Mouse (Mus musculus): ENCODE results near the gene Chd4. TPM values are rescaled to one million over a fixed set of nuclear protein-coding genes. Genes with fewer than 3 reads are reported as not detected.

Gene Chd4
- polyA plus RNA-seq, 1 experiment from 2014 or later = 92.4 TPM

DNA sequence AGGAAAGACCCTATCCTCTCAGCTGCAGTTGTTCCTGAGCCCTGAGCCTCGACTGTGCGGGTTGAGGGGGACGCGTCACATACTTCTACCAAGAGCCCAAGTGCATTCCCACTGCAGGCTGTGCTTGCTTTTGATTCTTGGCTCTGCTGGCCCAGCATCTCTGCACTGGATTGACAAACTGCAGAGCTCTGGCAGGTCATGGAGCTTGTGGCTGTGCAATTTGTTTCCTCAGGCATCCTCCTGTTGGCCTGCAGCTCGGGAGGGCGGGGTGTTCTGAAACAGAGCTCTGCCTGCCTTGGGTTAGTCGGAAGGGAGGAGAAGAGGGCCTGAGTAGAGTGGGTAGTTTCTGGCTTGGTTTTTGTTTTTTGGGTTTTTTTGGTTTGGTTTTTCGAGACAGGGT lies 46.7 kb downstream of the Chd4 start:
- Histone ChIP-seq H3K4me1 (ENCODE audit: insufficient read depth) (0 out of 2 replicates have a peak, but pooled peaks cover 10% of the 10 kb centered on the region), H3K36me3 (ENCODE audit: insufficient read depth) (peaks cover 70% of the 10 kb centered on the region), H3K4me2 (no peak overlapping the region), H3K9me3 (ENCODE audit: low read depth, low read length) (no peaks in the 10 kb centered on the region), H3K27me3 (ENCODE audit: insufficient read depth, low read length) (no peaks in the 10 kb centered on the region), H3K9ac (no peak overlapping the region), H3K4me3 (ENCODE audit: low read depth, low read length) (no peak overlapping the region), H3K27ac (ENCODE audit: low read depth) (no peak overlapping the region)
- DNase-seq (no peak), ATAC-seq (ENCODE audit: insufficient read depth) (no peak)
- 85% methylated on average over 8 of the region's 8 CpGs for WGBS
- TF ChIP-seq CTCF (IDR thresholded peaks at IDR 0.05; ENCODE audit: low read depth) = no peak

DNA sequence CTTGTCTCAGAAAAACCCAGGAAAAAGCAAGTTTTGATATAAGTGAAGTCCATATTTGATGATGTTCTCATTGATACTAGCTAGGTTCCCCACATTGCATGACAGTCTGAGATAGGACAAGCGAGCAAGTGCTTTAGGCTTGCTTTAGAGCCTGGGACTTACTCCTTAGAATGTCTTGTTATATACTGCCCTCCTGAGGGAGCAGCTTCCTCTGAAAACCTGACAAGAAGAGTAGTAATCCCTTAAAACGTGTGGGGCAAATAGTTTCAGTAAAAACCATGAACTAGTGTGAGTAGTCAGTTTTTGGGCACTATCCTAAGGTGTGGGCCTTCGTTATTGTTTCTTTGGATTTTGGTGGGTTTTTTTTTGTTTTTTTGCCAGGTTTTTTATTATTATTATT lies 47.3 kb downstream of the Chd4 start:
- H3K4me1 ChIP-seq (ENCODE audit: insufficient read depth) = 0 out of 2 replicates have a peak, but pooled peaks cover 10% of the 10 kb centered on the region
- TF ChIP-seq CTCF (IDR thresholded peaks at IDR 0.05; ENCODE audit: low read depth) = no peak
- no peak overlapping the region for H3K27ac ChIP-seq (ENCODE audit: low read depth)
- no peaks in the 10 kb centered on the region for H3K27me3 ChIP-seq (ENCODE audit: insufficient read depth, low read length)
- H3K4me3 ChIP-seq (ENCODE audit: low read depth, low read length) = no peak overlapping the region
- 71% methylated on average over 3 of the region's 3 CpGs for WGBS
- no peak overlapping the region for H3K9ac ChIP-seq
- no peak overlapping the region for H3K4me2 ChIP-seq
- DNase-seq (no peak), ATAC-seq (ENCODE audit: insufficient read depth) (no peak)
- no peaks in the 10 kb centered on the region for H3K9me3 ChIP-seq (ENCODE audit: low read depth, low read length)
- peaks cover 64% of the 10 kb centered on the region for H3K36me3 ChIP-seq (ENCODE audit: insufficient read depth)

DNA sequence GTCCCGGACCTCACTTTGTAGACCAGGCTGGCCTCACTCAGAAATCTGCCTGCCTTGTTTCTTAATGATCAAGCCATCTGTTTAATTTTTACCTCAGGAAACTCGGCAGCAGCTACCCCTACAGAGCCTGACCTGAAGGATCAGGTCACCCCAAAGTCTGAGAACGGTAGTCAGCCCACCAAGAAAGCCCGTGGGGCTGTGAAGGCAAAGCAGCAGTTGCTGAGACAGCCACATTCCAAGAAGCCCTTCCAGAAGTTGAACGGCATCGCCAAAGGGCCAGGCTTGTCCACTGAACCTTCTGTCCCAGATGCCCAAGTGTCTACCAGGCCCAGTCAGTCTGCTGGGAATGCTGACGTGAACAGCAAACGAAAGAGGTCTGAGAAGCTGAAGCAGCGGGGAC lies 48.1 kb downstream of the Chd4 start:
- WGBS = 77% methylated on average over 9 of the region's 9 CpGs
- H3K27ac ChIP-seq (ENCODE audit: low read depth) = no peak overlapping the region
- H3K36me3 ChIP-seq (ENCODE audit: insufficient read depth) = peaks cover 56% of the 10 kb centered on the region
- no peak overlapping the region for H3K4me2 ChIP-seq
- no peak overlapping the region for H3K4me3 ChIP-seq (ENCODE audit: low read depth, low read length)
- TF ChIP-seq CTCF (IDR thresholded peaks at IDR 0.05; ENCODE audit: low read depth) = no peak
- DNase-seq = no peak
- H3K9me3 ChIP-seq (ENCODE audit: low read depth, low read length) = no peaks in the 10 kb centered on the region
- peaks cover 10% of the 10 kb centered on the region; the same call in 1 of the 2 replicates for H3K4me1 ChIP-seq (ENCODE audit: insufficient read depth)
- H3K27me3 ChIP-seq (ENCODE audit: insufficient read depth, low read length) = no peaks in the 10 kb centered on the region
- no peak for ATAC-seq (ENCODE audit: insufficient read depth)
- no peak overlapping the region for H3K9ac ChIP-seq

DNA sequence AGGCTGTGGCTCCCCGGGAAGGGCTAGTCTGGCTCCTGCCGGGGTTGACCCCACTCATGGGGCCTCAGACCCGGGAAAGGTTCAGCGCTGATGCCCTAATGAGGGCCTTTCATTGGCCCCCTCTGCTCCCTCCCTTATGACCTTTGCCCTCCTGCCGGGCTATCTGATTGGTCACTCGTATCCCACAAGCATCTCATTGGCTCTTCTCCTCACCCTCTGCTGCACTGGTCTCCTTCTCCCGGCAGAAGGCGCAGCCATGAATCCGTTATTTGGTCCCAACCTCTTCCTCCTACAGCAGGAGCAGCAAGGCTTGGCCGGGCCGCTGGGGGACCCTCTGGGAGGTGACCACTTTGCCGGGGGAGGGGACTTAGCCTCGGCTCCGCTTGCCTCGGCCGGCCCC lies 49.2 kb downstream of the Chd4 start, which contains the start of gene Iffo1:
TSS of gene Iffo1 (plus strand) at position 241 of the 400 bp plus-strand sequence.
- ATAC-seq (ENCODE audit: insufficient read depth) (peak; percentile 95), DNase-seq (peak; percentile 94)
- no peaks in the 10 kb centered on the region for H3K9me3 ChIP-seq (ENCODE audit: low read depth, low read length)
- peak within 1 kb of the TSS; percentile 80 for H3K27ac ChIP-seq (ENCODE audit: low read depth)
- H3K36me3 ChIP-seq (ENCODE audit: insufficient read depth) = peaks cover 45% of the 10 kb centered on the region
- under 1% methylated on average over 16 of the region's 16 CpGs for WGBS
- peak within 1 kb of the TSS; percentile 82 for H3K4me2 ChIP-seq
- H3K4me1 ChIP-seq (ENCODE audit: insufficient read depth) = peaks cover 10% of the 10 kb centered on the region; the same call in 1 of the 2 replicates
- peak within 1 kb of the TSS; percentile 66 for H3K9ac ChIP-seq
- peak; percentile 66 for TF ChIP-seq CTCF (IDR thresholded peaks at IDR 0.05; ENCODE audit: low read depth)
- peak within 1 kb of the TSS; percentile 58 for H3K4me3 ChIP-seq (ENCODE audit: low read depth, low read length)
- H3K27me3 ChIP-seq (ENCODE audit: insufficient read depth, low read length) = no peaks in the 10 kb centered on the region

DNA sequence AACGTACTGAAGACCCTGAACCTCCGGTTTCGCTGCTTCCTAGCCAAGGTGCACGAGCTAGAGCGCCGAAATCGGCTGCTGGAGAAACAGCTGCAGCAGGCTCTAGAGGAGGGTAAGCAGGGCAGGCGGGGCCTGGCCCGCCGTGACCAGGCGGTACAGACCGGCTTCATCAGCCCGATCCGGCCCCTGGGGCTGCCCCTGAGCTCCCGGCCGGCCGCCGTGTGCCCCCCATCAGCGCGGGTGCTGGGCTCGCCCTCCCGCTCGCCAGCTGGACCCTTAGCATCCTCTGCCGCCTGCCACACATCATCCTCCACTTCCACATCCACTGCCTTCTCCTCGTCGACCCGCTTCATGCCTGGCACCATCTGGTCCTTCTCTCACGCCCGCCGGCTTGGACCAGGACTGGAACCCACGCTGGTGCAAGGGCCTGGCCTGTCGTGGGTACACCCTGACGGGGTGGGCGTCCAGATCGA lies 49.7 kb downstream of the Chd4 start:
- no peak for DNase-seq
- Histone ChIP-seq H3K27ac (ENCODE audit: low read depth) (peak overlapping the region; percentile 80), H3K36me3 (ENCODE audit: insufficient read depth) (peaks cover 40% of the 10 kb centered on the region), H3K4me2 (peak overlapping the region; percentile 82), H3K9ac (peak overlapping the region; percentile 66), H3K4me3 (ENCODE audit: low read depth, low read length) (peak overlapping the region; percentile 58), H3K9me3 (ENCODE audit: low read depth, low read length) (no peaks in the 10 kb centered on the region), H3K27me3 (ENCODE audit: insufficient read depth, low read length) (no peaks in the 10 kb centered on the region), H3K4me1 (ENCODE audit: insufficient read depth) (peaks cover 10% of the 10 kb centered on the region; the same call in 1 of the 2 replicates)
- TF ChIP-seq CTCF (IDR thresholded peaks at IDR 0.05; ENCODE audit: low read depth) = no peak
- 2% methylated on average over 35 of the region's 35 CpGs for WGBS
- peak; percentile 73 for ATAC-seq (ENCODE audit: insufficient read depth)

DNA sequence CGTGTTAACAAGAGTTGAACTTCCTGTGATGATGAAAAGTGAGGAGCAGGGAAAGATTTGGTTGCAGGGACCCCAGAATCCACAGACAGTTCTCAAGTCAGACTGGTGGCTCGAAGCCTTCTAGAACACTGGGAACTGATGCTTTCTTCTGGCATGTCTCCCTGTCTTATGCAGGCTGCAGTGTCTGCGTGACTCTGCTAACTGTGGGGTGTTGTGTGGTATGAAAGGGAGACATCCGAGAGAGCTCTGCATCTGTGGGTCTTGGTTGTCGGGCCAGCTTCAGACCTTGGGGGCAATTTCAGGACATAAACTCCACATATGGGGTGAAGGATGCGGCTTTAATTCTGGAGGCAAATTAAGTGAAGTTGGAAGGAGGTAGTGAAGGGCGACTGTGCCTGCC lies 50.4 kb downstream of the Chd4 start:
- Histone ChIP-seq H3K27ac (ENCODE audit: low read depth) (no peak overlapping the region), H3K9ac (peak overlapping the region; percentile 66), H3K27me3 (ENCODE audit: insufficient read depth, low read length) (no peaks in the 10 kb centered on the region), H3K4me2 (peak overlapping the region; percentile 82), H3K36me3 (ENCODE audit: insufficient read depth) (peaks cover 35% of the 10 kb centered on the region), H3K4me1 (ENCODE audit: insufficient read depth) (peaks cover 10% of the 10 kb centered on the region; the same call in 1 of the 2 replicates), H3K4me3 (ENCODE audit: low read depth, low read length) (peak overlapping the region; percentile 58), H3K9me3 (ENCODE audit: low read depth, low read length) (no peaks in the 10 kb centered on the region)
- TF ChIP-seq CTCF (IDR thresholded peaks at IDR 0.05; ENCODE audit: low read depth) = no peak
- 53% methylated on average over 7 of the region's 7 CpGs for WGBS
- DNase-seq (no peak), ATAC-seq (ENCODE audit: insufficient read depth) (no peak)

DNA sequence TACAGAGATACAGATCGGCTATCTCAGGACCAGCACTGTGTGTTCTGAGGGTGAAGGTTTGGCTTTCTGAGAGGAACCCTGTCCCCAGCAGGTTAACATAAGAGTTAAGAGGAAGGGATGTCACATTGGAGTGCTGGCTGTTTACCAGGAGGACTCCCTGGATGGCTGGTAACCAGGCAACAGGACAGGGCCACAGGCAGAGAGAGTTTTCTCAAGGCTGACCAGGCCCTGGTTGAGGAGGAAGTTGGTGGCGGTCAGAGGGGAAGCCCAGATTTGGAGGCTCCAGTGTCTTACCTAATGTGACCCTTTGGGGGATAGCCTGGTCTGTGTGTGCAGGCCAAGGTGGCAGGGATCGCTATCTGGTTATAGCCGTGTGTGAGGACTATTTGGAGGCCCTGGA lies 51.0 kb downstream of the Chd4 start:
- DNase-seq = peak; percentile 32
- Histone ChIP-seq H3K9me3 (ENCODE audit: low read depth, low read length) (no peaks in the 10 kb centered on the region), H3K36me3 (ENCODE audit: insufficient read depth) (peaks cover 34% of the 10 kb centered on the region), H3K9ac (peak overlapping the region; percentile 66; the same call in 1 of the 2 replicates), H3K4me1 (ENCODE audit: insufficient read depth) (peaks cover 10% of the 10 kb centered on the region; the same call in 1 of the 2 replicates), H3K27me3 (ENCODE audit: insufficient read depth, low read length) (no peaks in the 10 kb centered on the region), H3K4me3 (ENCODE audit: low read depth, low read length) (no peak overlapping the region), H3K4me2 (peak overlapping the region; percentile 82), H3K27ac (ENCODE audit: low read depth) (no peak overlapping the region)
- TF ChIP-seq CTCF (IDR thresholded peaks at IDR 0.05; ENCODE audit: low read depth) = no peak
- ATAC-seq (ENCODE audit: insufficient read depth) = no peak
- 71% methylated on average over 4 of the region's 4 CpGs for WGBS
